Mouse (Mus musculus): ENCODE measurements around the gene Adap2. TPM values are rescaled to one million over a fixed set of nuclear protein-coding genes. Genes with fewer than 3 reads are reported as not detected.
A peak's percentile ranks its signal among the peaks of the same experiment; 100 is the strongest.

The Adap2 gene
- polyA plus RNA-seq, 1 experiment from 2014 or later, result 1.1 TPM

GRCm38 (mm10) chr11:80202296-80202695 lies 48.4 kb downstream of the Adap2 start:
- no peak overlapping the region for H3K9ac ChIP-seq
- H3K4me2 ChIP-seq (replicated peaks), result no peak overlapping the region
- H3K4me3 ChIP-seq, result no peak overlapping the region
- 71% methylated on average over 6 of the region's 6 CpGs for WGBS
- ATAC-seq (ENCODE audit: insufficient number of reproducible peaks, insufficient read depth, low FRiP score, low TSS enrichment), result no peak
- no peaks in the 10 kb centered on the region for H3K4me1 ChIP-seq
- no peaks in the 10 kb centered on the region for H3K27me3 ChIP-seq
- H3K27ac ChIP-seq, result no peak overlapping the region
- no peaks in the 10 kb centered on the region for H3K36me3 ChIP-seq
- H3K9me3 ChIP-seq, result no peaks in the 10 kb centered on the region

- Histone ChIP-seq H3K27me3 (no peaks in the 10 kb centered on the region), H3K9ac (no peak overlapping the region), H3K4me2 (replicated peaks) (no peak overlapping the region), H3K36me3 (no peaks in the 10 kb centered on the region), H3K4me3 (no peak overlapping the region), H3K4me1 (no peaks in the 10 kb centered on the region), H3K9me3 (no peaks in the 10 kb centered on the region), H3K27ac (no peak overlapping the region)
- WGBS, result 69% methylated on average over 3 of the region's 3 CpGs
- ATAC-seq (ENCODE audit: insufficient number of reproducible peaks, insufficient read depth, low FRiP score, low TSS enrichment), result no peak
Observed at GRCm38 (mm10) chr11:80204037-80204436, 50.1 kb downstream of the Adap2 start.

GRCm38 (mm10) chr11:80204941-80205340 lies 51.0 kb downstream of the Adap2 start:
- no peaks in the 10 kb centered on the region for H3K36me3 ChIP-seq
- peaks cover 1% of the 10 kb centered on the region for H3K4me1 ChIP-seq
- no peaks in the 10 kb centered on the region for H3K27me3 ChIP-seq
- no peaks in the 10 kb centered on the region for H3K9me3 ChIP-seq
- WGBS, result 61% methylated on average over 5 of the region's 5 CpGs
- ATAC-seq (ENCODE audit: insufficient number of reproducible peaks, insufficient read depth, low FRiP score, low TSS enrichment), result no peak
- no peak overlapping the region for H3K4me3 ChIP-seq
- H3K27ac ChIP-seq, result no peak overlapping the region
- H3K9ac ChIP-seq, result no peak overlapping the region
- H3K4me2 ChIP-seq (replicated peaks), result no peak overlapping the region

DNA sequence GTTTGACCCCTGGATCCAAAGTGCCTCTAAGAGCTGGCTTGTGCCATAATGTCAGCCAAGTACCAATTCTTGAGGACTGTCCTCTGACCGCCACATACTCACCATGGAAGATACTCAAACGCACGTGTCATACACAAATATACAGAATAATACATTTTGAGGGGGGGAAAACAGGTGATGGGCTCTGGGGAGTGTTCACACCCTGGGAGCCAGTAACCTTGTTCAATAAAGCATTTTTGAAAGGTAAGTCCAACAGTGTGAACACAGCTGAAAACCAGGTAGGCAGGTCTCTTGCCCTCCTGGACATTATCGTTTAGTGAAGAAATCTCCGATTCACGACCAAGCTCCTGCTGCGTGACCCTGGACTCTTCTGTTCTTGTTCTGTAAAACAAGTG lies 54.6 kb downstream of the Adap2 start:
- Histone ChIP-seq H3K36me3 (0 out of 2 replicates have a peak, but pooled peaks cover 5% of the 10 kb centered on the region), H3K9me3 (no peaks in the 10 kb centered on the region), H3K27ac (0 out of 2 replicates have a peak overlapping the region, but pooled peaks have one; percentile 91), H3K4me3 (peak overlapping the region; percentile 78), H3K27me3 (no peaks in the 10 kb centered on the region), H3K4me1 (peaks cover 8% of the 10 kb centered on the region), H3K4me2 (replicated peaks) (no peak overlapping the region; the same call in 1 of the 2 replicates), H3K9ac (0 out of 2 replicates have a peak overlapping the region, but pooled peaks have one; percentile 5)
- 33% methylated on average over 7 of the region's 7 CpGs for WGBS
- peak; percentile 43 for ATAC-seq (ENCODE audit: insufficient number of reproducible peaks, insufficient read depth, low FRiP score, low TSS enrichment)

- Histone ChIP-seq H3K36me3 (0 out of 2 replicates have a peak, but pooled peaks cover 9% of the 10 kb centered on the region), H3K9ac (peak within 1 kb of the TSS; percentile 88), H3K27me3 (no peaks in the 10 kb centered on the region), H3K4me2 (replicated peaks) (peak within 1 kb of the TSS; percentile 49), H3K4me1 (peaks cover 8% of the 10 kb centered on the region), H3K27ac (peak within 1 kb of the TSS; percentile 91), H3K4me3 (peak within 1 kb of the TSS; percentile 78), H3K9me3 (no peaks in the 10 kb centered on the region)
- ATAC-seq (ENCODE audit: insufficient number of reproducible peaks, insufficient read depth, low FRiP score, low TSS enrichment), result peak; percentile 88
- under 1% methylated on average over 78 of the region's 78 CpGs for WGBS
Observed at GRCm38 (mm10) chr11:80208860-80209800, 55.2 kb downstream of the Adap2 start, which contains the start of gene Rhot1. Gene Rhot1 (plus strand): TSS chr11:80209019.

GRCm38 (mm10) chr11:80210321-80210720 lies 56.4 kb downstream of the Adap2 start:
- Histone ChIP-seq H3K9ac (peak overlapping the region; percentile 30; the same call in 1 of the 2 replicates), H3K36me3 (peaks cover 17% of the 10 kb centered on the region), H3K4me3 (peak overlapping the region; percentile 78; the same call in 1 of the 2 replicates), H3K9me3 (no peaks in the 10 kb centered on the region), H3K4me2 (replicated peaks) (peak overlapping the region; percentile 49), H3K27me3 (no peaks in the 10 kb centered on the region), H3K27ac (no peak overlapping the region), H3K4me1 (peaks cover 8% of the 10 kb centered on the region)
- 53% methylated on average over 6 of the region's 6 CpGs for WGBS
- ATAC-seq (ENCODE audit: insufficient number of reproducible peaks, insufficient read depth, low FRiP score, low TSS enrichment), result no peak

- no peak for ATAC-seq (ENCODE audit: insufficient number of reproducible peaks, insufficient read depth, low FRiP score, low TSS enrichment)
- no peak overlapping the region for H3K9ac ChIP-seq
- peaks cover 18% of the 10 kb centered on the region for H3K36me3 ChIP-seq
- peaks cover 8% of the 10 kb centered on the region for H3K4me1 ChIP-seq
- no peak overlapping the region for H3K4me3 ChIP-seq
- H3K9me3 ChIP-seq, result no peaks in the 10 kb centered on the region
- no peak overlapping the region for H3K27ac ChIP-seq
- 97% methylated on average over 2 of the region's 2 CpGs for WGBS
- H3K4me2 ChIP-seq (replicated peaks), result no peak overlapping the region
- no peaks in the 10 kb centered on the region for H3K27me3 ChIP-seq
Observed at GRCm38 (mm10) chr11:80212282-80212681, 58.4 kb downstream of the Adap2 start.

- WGBS, result 83% methylated on average over 3 of the region's 3 CpGs
Observed at GRCm38 (mm10) chr11:80215291-80215690, 61.4 kb downstream of the Adap2 start.

DNA sequence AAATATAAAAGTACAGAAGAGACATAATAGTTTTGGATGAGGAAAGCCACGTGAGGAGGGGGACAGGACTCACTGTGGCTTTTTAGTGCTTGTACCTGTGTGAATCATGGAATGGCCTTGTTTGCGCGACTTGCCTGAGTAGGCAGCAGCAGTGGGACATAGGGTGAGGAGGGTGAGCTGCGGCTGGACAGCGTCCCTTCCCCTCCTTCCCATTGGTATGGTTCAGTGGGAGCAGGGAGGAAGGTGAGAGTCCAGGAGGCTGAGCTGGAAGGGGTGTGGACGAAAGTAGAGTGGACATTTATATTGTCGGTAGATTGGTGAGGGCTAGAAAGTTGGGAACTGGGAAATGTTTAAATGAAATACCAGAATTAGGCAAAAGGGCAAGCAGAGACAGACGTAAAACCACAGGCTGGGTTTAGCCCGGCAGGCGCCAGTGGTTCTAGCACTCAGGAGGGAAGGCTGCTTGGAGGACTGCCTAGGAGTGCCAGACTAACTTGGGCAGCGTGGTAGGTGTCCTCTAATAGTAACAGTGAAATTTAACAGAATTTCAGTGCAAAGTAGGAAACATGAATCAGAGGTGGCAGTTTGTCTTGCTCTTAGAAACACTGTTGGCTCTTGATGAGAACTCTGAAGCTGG lies 64.9 kb downstream of the Adap2 start:
- Histone ChIP-seq H3K27ac (no peak overlapping the region), H3K4me3 (no peak overlapping the region), H3K4me1 (no peaks in the 10 kb centered on the region), H3K36me3 (peaks cover 38% of the 10 kb centered on the region), H3K9me3 (no peaks in the 10 kb centered on the region), H3K27me3 (no peaks in the 10 kb centered on the region), H3K9ac (no peak overlapping the region), H3K4me2 (replicated peaks) (no peak overlapping the region)
- no peak for ATAC-seq (ENCODE audit: insufficient number of reproducible peaks, insufficient read depth, low FRiP score, low TSS enrichment)
- WGBS, result 86% methylated on average over 11 of the region's 11 CpGs

More at GRCm38 (mm10) chr11:80215291-80215690, 61.4 kb downstream of the Adap2 start:
- ATAC-seq (ENCODE audit: insufficient number of reproducible peaks, insufficient read depth, low FRiP score, low TSS enrichment), result no peak
- no peak overlapping the region for H3K27ac ChIP-seq
- no peak overlapping the region for H3K4me3 ChIP-seq
- peaks cover 23% of the 10 kb centered on the region for H3K36me3 ChIP-seq
- H3K4me1 ChIP-seq, result peaks cover 4% of the 10 kb centered on the region
- no peak overlapping the region for H3K9ac ChIP-seq
- H3K9me3 ChIP-seq, result no peaks in the 10 kb centered on the region
- H3K27me3 ChIP-seq, result no peaks in the 10 kb centered on the region
- no peak overlapping the region for H3K4me2 ChIP-seq (replicated peaks)

All from embryonic facial prominence, embryonic 12.5 days (tissue).